Mouse (Mus musculus): ENCODE measurements around the gene Grin2b.

- no peak for TF ChIP-seq CTCF (IDR thresholded peaks at IDR 0.05; ENCODE audit: low read depth)
- TF ChIP-seq EP300 (IDR thresholded peaks at IDR 0.05; ENCODE audit: low read depth), result no peak
Measured at GRCm38 (mm10) chr6:135900410-135900809, 272.9 kb downstream of the Grin2b start.
